Mouse (Mus musculus): ENCODE data around the gene Pigg. TPM values are rescaled to one million over a fixed set of nuclear protein-coding genes. Genes with fewer than 3 reads are reported as not detected.
A peak's percentile ranks its signal among the peaks of the same experiment; 100 is the strongest.

Pigg gene
- total and polyA plus RNA-seq, 3 experiments, result 6.7 to 11.2 TPM; not detected in 1

DNA sequence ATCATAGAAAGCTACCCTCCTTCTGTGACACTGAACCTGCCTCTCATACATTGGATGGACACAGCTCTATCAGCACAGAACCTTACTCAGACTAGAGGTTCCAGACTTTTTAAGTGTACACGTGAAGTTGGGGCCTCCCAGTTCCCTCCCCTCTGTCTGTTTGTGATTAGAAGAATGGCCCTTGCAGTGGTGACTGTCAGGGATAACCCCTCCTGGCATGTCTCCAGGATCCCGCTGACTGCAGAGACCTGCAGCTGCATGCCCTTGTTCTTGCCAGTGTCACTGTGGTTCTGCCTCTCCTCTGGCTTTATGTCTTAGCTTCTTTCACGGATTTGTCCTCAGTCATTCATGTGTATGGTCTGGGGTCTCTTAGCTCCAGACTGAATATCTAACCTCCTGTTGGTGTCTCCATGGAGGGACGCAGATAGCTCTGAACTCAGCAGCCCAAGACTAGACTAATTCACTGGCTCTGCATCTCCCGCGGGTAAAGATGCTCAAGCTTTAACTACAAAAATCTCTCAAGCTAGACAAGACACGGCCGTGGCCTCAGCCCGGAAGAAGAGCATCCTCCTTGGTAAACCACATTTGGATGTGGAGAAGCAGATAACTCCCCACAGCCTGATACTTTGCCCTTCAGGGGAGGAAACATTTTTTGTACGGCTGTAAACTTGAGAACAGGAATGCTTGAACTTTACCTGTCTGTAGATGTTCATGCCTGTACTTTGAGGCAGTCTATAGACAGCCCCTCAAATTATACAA lies 33.1 kb downstream of the Pigg start:
- Histone ChIP-seq H3K4me3 (ENCODE audit: control insufficient read depth in 1 of 2, insufficient read depth in 1 of 2, low read depth in 2 of 2, low read length in 2 of 2) (no peak overlapping the region), H3K27ac (ENCODE audit: control insufficient read depth, low read depth, low read length) (no peak overlapping the region), H3K27me3 (ENCODE audit: control insufficient read depth in 1 of 2, insufficient read depth in 2 of 2, low read length in 2 of 2) (no peaks in the 10 kb centered on the region), H3K36me3 (ENCODE audit: control insufficient read depth in 1 of 2, insufficient read depth in 2 of 2, low read length in 2 of 2) (peaks cover 0 to 1% of the 10 kb centered on the region in 2 experiments; a peak in 2 of 4 replicates), H3K4me1 (ENCODE audit: control insufficient read depth in 1 of 2, insufficient read depth in 2 of 2, low read length in 2 of 2) (no peaks in the 10 kb centered on the region), H3K9ac (ENCODE audit: control insufficient read depth, low read depth, low read length, poor library complexity, severe bottlenecking) (no peak overlapping the region), H3K9me3 (replicated peaks; ENCODE audit: insufficient read depth, low read length) (no peaks in the 10 kb centered on the region), H3K79me2 (ENCODE audit: control insufficient read depth, insufficient read depth, low read length, poor library complexity) (no peaks in the 10 kb centered on the region)
- peak; percentile 40 for DNase-seq (ENCODE audit: low read depth, low spot score)
- peak; percentile 47; the same call in 1 of the 2 replicates for TF ChIP-seq RCOR1 (IDR thresholded peaks at IDR 0.05; ENCODE audit: low read depth, low read length)
- TF ChIP-seq TAL1 (IDR thresholded peaks at IDR 0.05; ENCODE audit: low read length), result 0 out of 2 replicates have a peak, but pooled peaks have one; percentile 12
- TF ChIP-seq MAZ (IDR thresholded peaks at IDR 0.05; ENCODE audit: low read depth, low read length), result no peak
- TF ChIP-seq MYB (IDR thresholded peaks at IDR 0.05; ENCODE audit: low read depth, low read length), result no peak

DNA sequence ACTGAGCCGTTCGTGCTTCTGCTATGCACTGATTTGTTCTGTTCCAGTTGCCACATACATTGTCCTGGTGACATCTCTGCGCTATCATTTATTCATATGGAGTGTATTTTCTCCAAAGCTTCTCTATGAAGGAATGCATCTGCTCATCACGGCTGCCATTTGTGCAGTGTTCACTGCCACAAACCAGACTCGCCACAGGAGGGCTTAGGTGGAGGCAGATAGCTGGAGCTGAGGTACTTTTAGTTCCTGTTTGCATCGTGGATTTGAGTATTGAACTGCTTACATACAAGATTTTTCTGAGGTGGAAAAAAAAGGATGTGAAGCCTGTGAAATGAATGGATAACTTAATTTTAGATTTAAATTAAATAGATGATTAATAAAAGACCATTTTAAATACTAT lies 35.4 kb downstream of the Pigg start:
- Histone ChIP-seq H3K9ac (ENCODE audit: control insufficient read depth, low read depth, low read length, poor library complexity, severe bottlenecking) (no peak overlapping the region), H3K9me3 (replicated peaks; ENCODE audit: insufficient read depth, low read length) (no peaks in the 10 kb centered on the region), H3K4me3 (ENCODE audit: control insufficient read depth in 1 of 2, insufficient read depth in 1 of 2, low read depth in 2 of 2, low read length in 2 of 2) (no peak overlapping the region), H3K36me3 (ENCODE audit: control insufficient read depth in 1 of 2, insufficient read depth in 2 of 2, low read length in 2 of 2) (no peaks in the 10 kb centered on the region; a peak in 2 of 4 replicates), H3K4me1 (ENCODE audit: control insufficient read depth in 1 of 2, insufficient read depth in 2 of 2, low read length in 2 of 2) (no peaks in the 10 kb centered on the region), H3K27ac (ENCODE audit: control insufficient read depth, low read depth, low read length) (no peak overlapping the region), H3K79me2 (ENCODE audit: control insufficient read depth, insufficient read depth, low read length, poor library complexity) (no peaks in the 10 kb centered on the region), H3K27me3 (ENCODE audit: control insufficient read depth in 1 of 2, insufficient read depth in 2 of 2, low read length in 2 of 2) (no peaks in the 10 kb centered on the region)
- TF ChIP-seq SMC3 (IDR thresholded peaks at IDR 0.05; ENCODE audit: low read depth, low read length), result no peak
- TF ChIP-seq MAX (IDR thresholded peaks at IDR 0.05; ENCODE audit: low read length), result no peak
- TF ChIP-seq ZNF384 (IDR thresholded peaks at IDR 0.05; ENCODE audit: low read depth, low read length), result no peak
- no peak for TF ChIP-seq MYB (IDR thresholded peaks at IDR 0.05; ENCODE audit: low read depth, low read length)
- TF ChIP-seq NELFE (IDR thresholded peaks at IDR 0.05; ENCODE audit: low read depth, low read length), result no peak
- TF ChIP-seq ETS1 (IDR thresholded peaks at IDR 0.05; ENCODE audit: low read depth, low read length), result no peak
- TF ChIP-seq ZMIZ1 (IDR thresholded peaks at IDR 0.05; ENCODE audit: low read depth, low read length), result no peak
- TF ChIP-seq ZKSCAN1 (IDR thresholded peaks at IDR 0.05; ENCODE audit: low read depth, low read length), result no peak
- DNase-seq (ENCODE audit: low read depth, low spot score), result no peak

DNA sequence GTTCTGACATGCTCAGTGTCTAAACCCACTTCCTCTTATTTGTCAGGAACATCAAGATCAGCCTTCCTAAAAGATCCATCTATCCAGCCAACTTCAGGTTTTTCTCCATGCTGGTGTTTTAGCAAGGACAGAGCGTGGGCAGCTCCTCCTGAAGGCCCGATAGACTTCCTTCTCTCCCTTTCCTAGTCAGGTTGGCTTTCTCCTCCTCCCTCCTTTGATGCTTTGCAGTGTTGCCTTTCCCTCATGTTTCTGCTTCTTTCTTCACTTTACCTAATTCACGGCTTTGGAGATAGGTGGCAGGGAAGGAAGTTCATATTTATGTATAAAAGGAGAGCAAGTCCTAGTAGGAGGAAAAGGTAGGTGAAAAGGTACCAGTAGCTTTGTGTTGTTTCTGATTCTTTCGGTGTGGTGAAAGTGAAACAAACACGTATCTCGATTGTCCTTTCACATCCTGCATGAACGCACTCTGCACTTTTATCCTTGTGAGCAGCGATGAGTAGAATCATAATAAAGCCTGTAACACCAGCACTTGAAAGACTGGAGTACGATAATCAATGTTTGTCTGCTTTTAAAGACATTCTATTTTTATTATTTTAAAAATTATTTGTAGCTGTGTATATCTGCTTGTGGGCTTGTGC lies 37.2 kb downstream of the Pigg start:
- no peak for TF ChIP-seq MYC (IDR thresholded peaks at IDR 0.05; ENCODE audit: low read depth, low read length)
- no peak for TF ChIP-seq CHD2 (IDR thresholded peaks at IDR 0.05; ENCODE audit: low read length)
- TF ChIP-seq POLR2A (IDR thresholded peaks at IDR 0.05; ENCODE audit: control insufficient read depth in 1 of 2, insufficient read depth in 1 of 2, low read depth in 1 of 2, low read length in 2 of 2, poor library complexity in 1 of 2), result no peak
- no peak for TF ChIP-seq ZNF384 (IDR thresholded peaks at IDR 0.05; ENCODE audit: low read depth, low read length)
- no peak for TF ChIP-seq GATA1 (IDR thresholded peaks at IDR 0.05; ENCODE audit: low read depth, low read length)
- TF ChIP-seq POLR2AphosphoS2 (IDR thresholded peaks at IDR 0.05; ENCODE audit: low read length), result no peak
- no peak for TF ChIP-seq JUND (IDR thresholded peaks at IDR 0.05; ENCODE audit: low read depth, low read length)
- TF ChIP-seq CHD1 (IDR thresholded peaks at IDR 0.05; ENCODE audit: low read depth, low read length), result no peak
- no peak for TF ChIP-seq E2F4 (IDR thresholded peaks at IDR 0.05; ENCODE audit: borderline replicate concordance, low read depth, low read length)
- no peak for TF ChIP-seq ETS1 (IDR thresholded peaks at IDR 0.05; ENCODE audit: low read depth, low read length)
- TF ChIP-seq ZKSCAN1 (IDR thresholded peaks at IDR 0.05; ENCODE audit: low read depth, low read length), result no peak
- no peak for TF ChIP-seq MAFK (IDR thresholded peaks at IDR 0.05; ENCODE audit: borderline replicate concordance, low read depth, low read length)
- TF ChIP-seq POLR2AphosphoS5 (IDR thresholded peaks at IDR 0.05; ENCODE audit: borderline replicate concordance, low read depth, low read length), result no peak
- TF ChIP-seq NELFE (IDR thresholded peaks at IDR 0.05; ENCODE audit: low read depth, low read length), result no peak
- no peak for TF ChIP-seq BHLHE40 (IDR thresholded peaks at IDR 0.05; ENCODE audit: borderline replicate concordance, low read depth, low read length)
- no peak for TF ChIP-seq MYB (IDR thresholded peaks at IDR 0.05; ENCODE audit: low read depth, low read length)
- H3K9me3 ChIP-seq (replicated peaks; ENCODE audit: insufficient read depth, low read length), result no peaks in the 10 kb centered on the region
- H3K27ac ChIP-seq (ENCODE audit: control insufficient read depth, low read depth, low read length), result no peak overlapping the region
- H3K9ac ChIP-seq (ENCODE audit: control insufficient read depth, low read depth, low read length, poor library complexity, severe bottlenecking), result no peak overlapping the region
- H3K4me3 ChIP-seq (ENCODE audit: control insufficient read depth in 1 of 2, insufficient read depth in 1 of 2, low read depth in 2 of 2, low read length in 2 of 2), result no peak overlapping the region
- H3K4me1 ChIP-seq (ENCODE audit: control insufficient read depth in 1 of 2, insufficient read depth in 2 of 2, low read length in 2 of 2), result no peaks in the 10 kb centered on the region
- H3K36me3 ChIP-seq (ENCODE audit: control insufficient read depth in 1 of 2, insufficient read depth in 2 of 2, low read length in 2 of 2), result no peaks in the 10 kb centered on the region; a peak in 1 of 4 replicates
- no peaks in the 10 kb centered on the region for H3K79me2 ChIP-seq (ENCODE audit: control insufficient read depth, insufficient read depth, low read length, poor library complexity)
- DNase-seq (ENCODE audit: low read depth, low spot score), result no peak
- no peaks in the 10 kb centered on the region for H3K27me3 ChIP-seq (ENCODE audit: control insufficient read depth in 1 of 2, insufficient read depth in 2 of 2, low read length in 2 of 2)

Data from MEL (cell line).